Mouse (Mus musculus) layer of hippocampus, adult 9-10 months (tissue): ENCODE measurements around the gene Tmem223.

Experiments
- DNase-seq: peaks from one replicate; pipeline ENCODE4 v3.0.0; 2022; ENCODE audit warnings: low spot score

The Tmem223 gene

GRCm38 (mm10) chr19:8803204-8803780 is 32.5 kb downstream of the Tmem223 start:
- DNase-seq: no peak

GRCm38 (mm10) chr19:8803879-8804660 is 33.3 kb downstream of the Tmem223 start:
- DNase-seq: no peak

GRCm38 (mm10) chr19:8806810-8807209 is 36.0 kb downstream of the Tmem223 start:
- DNase-seq: no peak

- no peak for DNase-seq
Observed at GRCm38 (mm10) chr19:8815812-8816211, 45.0 kb downstream of the Tmem223 start.

- DNase-seq: no peak
Observed at GRCm38 (mm10) chr19:8817001-8817400, 46.2 kb downstream of the Tmem223 start.

- no peak for DNase-seq
Observed at GRCm38 (mm10) chr19:8818301-8818798, 47.6 kb downstream of the Tmem223 start.

GRCm38 (mm10) chr19:8818801-8819595 is 48.2 kb downstream of the Tmem223 start, which contains the start of gene Ttc9c:
Gene Ttc9c (minus strand): TSS chr19:8819333.
- DNase-seq: peak; percentile 93

GRCm38 (mm10) chr19:8819596-8820423 is 49.0 kb downstream of the Tmem223 start, which contains the start of gene Hnrnpul2:
Gene Hnrnpul2 (plus strand): TSS chr19:8820010.
- peak; percentile 94 for DNase-seq

GRCm38 (mm10) chr19:8820424-8820956 is 49.7 kb downstream of the Tmem223 start:
- no peak for DNase-seq

- no peak for DNase-seq
Observed at GRCm38 (mm10) chr19:8821146-8821545, 50.4 kb downstream of the Tmem223 start.
